Mouse (Mus musculus) adrenal gland, postnatal 4 days (tissue): Measurements from ENCODE around the gene Taz. TPM values are rescaled to one million over a fixed set of nuclear protein-coding genes. Genes with fewer than 3 reads are reported as not detected.

Source experiments
- DNase-seq, 2 experiments: peaks; one replicate each; pipeline ENCODE4 v3.0.0; 2021 to 2022; ENCODE audit warnings: low spot score in 2 of 2, mixed read lengths in 2 of 2
- long read RNA-seq, 2 experiments: library from polyadenylated mRNA; stranded (forward); transcript quantifications; one replicate each; pipeline ENCODE4 v2.0.0; 2021
- total RNA-seq, 2 experiments: library from RNA; stranded (reverse); gene quantifications; 2 replicates each; pipeline ENCODE4 v1.2.3; 2021

The Taz gene
- 100 to 1,000 TPM in 1 of 2 experiments, 10 to 100 TPM in 1; 95.2 to 102 TPM for total RNA-seq
- long read RNA-seq, experiment 1, transcript Taz-201 (10 exons, 1,851 nt), result major isoform, 29 of 111 reads
- long read RNA-seq, experiment 1, transcript Taz-204 (9 exons, 1,742 nt), result minor isoform, 6 of 111 reads
- long read RNA-seq, experiment 1, partial matches to known transcripts, result 8 of 111 reads
- long read RNA-seq, experiment 1, other reads (novel, unspliced or antisense), result 62 of 111 reads
- long read RNA-seq, experiment 2, transcript Taz-204 (9 exons, 1,742 nt), result minor isoform, 13 of 200 reads
- long read RNA-seq, experiment 2, transcript Taz-201 (10 exons, 1,851 nt), result major isoform, 57 of 200 reads
- long read RNA-seq, experiment 2, partial matches to known transcripts, result 37 of 200 reads
- long read RNA-seq, experiment 2, other reads (novel, unspliced or antisense), result 86 of 200 reads

DNA sequence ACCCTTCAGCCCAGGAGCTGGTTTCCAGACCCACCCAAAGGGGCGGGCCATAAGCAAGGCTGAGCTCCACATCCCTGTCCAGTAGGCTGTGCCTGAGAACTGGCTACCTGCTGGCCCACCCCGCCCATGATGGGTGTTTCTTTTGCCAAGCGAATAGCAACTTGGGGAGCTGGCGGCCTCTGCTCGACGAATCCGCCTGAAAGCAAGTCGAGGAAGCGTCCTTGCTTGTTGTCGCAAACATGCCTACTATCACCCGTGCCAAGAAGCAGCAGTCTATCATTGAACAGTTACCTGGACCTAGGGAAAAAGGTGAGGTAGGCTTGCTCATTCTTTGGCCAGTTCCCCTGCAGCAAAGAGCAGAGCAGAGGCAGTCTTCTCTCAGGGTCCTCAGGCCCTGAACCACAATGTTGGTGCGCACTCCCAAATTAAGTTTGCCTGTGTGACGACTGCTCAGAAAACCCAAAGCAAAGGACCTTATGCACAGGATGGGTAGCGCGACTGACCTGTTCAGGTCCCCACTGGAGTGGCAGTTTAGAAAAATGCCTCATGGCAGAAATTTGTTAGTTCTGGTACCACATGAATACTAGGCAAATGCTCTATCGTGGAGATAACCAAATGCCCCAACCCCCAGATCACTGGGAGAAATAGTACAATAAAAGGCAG, at the start of gene Taz, which contains the start of gene Dnase1l1:
Gene Taz (plus strand): TSS at position 181 of the 663 bp plus-strand sequence.
Gene Dnase1l1 (minus strand): TSS at position 606 of the 663 bp plus-strand sequence.
- peak in 1 of 2 experiments; percentile 43 for DNase-seq

DNA sequence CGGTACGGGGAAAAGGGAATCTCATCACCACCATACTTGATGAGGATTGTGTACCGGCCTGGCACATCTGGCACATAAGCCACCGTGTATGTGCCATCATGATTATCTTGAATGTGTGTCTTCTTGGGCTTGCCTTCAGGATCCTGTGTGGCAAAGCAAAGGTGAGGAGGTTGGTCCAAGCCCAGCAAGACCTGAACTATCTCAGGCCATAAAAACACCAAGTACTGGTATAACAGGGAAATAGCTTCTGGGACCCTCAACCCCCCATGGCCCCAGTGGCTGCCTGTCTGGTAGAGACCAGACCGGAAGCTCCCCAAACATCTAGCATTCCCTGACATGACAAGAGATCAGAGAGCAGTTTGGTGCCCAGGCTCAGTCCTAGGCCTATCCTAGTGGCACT, 48.5 kb upstream of the Taz start:
- no peak for DNase-seq

- no peak for DNase-seq
Measured at GRCm38 (mm10) chrX:74240332-74240731, 41.4 kb upstream of the Taz start.

GRCm38 (mm10) chrX:74243396-74243795, 38.3 kb upstream of the Taz start:
- DNase-seq, result no peak

DNA sequence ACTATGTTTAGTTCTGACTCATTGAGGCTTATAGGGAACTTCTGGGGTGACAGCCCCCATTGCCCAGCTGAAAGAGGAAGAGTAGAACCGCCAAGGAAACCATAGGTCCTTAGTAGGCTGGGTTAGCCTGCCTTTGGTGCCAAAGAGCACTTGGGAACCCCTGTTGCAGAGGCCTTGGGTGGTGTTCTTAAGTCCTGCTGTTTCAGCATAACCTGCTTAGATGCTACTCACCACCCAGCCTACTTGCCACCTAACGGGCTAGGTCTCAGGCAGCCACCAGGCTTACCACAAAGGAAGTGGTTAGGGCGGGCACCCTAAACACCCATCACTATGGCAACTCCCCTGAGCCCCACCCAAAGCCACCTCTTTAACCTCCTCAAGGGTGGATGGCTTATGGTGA, 37.9 kb upstream of the Taz start:
- DNase-seq, result no peak

- no peak for DNase-seq
Measured at GRCm38 (mm10) chrX:74244614-74245083, 37.1 kb upstream of the Taz start.

- DNase-seq, result no peak
Measured at GRCm38 (mm10) chrX:74245107-74245506, 36.6 kb upstream of the Taz start.

DNA sequence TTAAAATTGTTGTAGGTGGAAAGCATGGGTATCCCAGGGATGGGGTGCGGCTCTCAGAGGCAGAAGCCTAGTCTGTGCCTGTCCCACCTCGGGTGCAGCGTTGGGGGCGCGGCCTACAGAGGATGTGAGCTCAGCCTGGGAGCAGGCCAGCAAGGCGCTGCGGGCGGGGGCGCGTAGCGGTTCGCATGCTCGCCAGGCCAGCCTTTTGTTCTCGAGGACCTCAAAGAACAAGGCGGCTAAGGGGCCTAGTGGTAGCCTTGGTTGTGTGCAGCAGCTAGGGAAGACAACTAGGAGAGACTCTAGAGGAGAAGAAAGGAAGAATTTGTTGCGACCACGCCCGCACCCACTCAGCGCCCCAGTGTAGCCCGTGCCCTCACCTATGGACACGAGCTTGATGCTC, 36.0 kb upstream of the Taz start:
- peak; percentile 22 to 40 for DNase-seq

- peak; percentile 31 to 60 for DNase-seq
Measured at GRCm38 (mm10) chrX:74246213-74246681, 35.5 kb upstream of the Taz start.

DNA sequence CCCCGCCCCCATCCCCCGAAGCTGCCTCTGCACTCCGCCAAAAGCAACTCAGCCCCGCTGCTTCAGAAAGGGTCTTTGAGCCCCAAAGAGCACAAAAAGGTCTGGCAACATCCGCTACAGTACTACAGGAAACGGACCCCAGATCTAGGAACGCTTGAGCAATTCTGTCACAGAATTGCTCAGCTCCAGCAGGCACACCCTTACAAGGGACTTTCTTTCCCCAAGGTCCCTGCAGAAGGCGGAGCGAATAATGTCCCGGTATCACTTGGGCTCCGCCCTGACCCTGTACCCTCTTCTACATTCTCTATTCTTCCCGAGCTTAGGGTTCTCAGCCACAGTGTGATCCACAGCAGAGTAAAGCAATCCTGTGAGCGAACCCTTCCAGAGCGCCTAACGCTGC, 35.0 kb upstream of the Taz start:
- DNase-seq, result no peak

- DNase-seq, result no peak
Measured at GRCm38 (mm10) chrX:74248651-74249050, 33.1 kb upstream of the Taz start.

GRCm38 (mm10) chrX:74249615-74250014, 32.1 kb upstream of the Taz start, which contains the start of gene Flna:
TSS of gene Flna (minus strand) at chrX:74249820.
- peak in 1 of 2 experiments; percentile 30 for DNase-seq

DNA sequence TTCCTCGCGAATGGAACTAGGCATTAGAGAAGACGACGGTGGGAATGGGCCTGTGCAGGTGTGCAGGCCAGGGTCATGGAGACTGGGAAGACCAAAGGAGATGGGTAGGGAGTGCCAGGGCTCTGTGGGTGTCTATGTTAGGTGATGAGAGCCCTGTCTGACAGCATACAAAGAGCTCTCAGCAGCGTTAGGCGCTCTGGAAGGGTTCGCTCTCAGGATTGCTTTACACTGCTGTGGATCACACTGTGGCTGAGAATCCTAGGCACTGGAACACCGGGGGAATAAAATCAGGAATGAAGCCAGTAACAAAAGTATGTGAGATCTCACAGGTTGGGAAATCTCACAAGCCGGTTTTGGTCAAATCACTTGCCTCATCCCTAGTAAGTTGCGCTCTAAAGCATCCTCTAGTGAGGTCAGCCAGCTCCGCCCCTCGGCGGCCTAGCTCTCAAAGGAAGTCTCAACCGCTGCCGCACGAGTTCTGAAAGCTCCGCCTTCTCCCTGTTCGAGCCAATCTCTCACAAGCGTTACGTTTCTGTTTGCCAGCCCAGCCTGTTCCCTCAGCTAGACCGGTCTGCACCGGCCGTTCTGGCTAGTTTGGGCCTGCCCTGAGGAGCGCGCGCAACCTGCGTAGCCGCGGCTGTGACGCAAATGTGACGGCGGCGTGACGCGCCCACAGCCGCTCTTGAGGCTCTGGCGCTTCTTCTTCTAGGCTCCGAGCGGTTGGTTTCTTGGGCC, 27.4 kb upstream of the Taz start, which contains the start of gene Emd:
Gene Emd (plus strand): TSS at position 535 of the 735 bp plus-strand sequence.
- peak; percentile 49 to 61 for DNase-seq

DNA sequence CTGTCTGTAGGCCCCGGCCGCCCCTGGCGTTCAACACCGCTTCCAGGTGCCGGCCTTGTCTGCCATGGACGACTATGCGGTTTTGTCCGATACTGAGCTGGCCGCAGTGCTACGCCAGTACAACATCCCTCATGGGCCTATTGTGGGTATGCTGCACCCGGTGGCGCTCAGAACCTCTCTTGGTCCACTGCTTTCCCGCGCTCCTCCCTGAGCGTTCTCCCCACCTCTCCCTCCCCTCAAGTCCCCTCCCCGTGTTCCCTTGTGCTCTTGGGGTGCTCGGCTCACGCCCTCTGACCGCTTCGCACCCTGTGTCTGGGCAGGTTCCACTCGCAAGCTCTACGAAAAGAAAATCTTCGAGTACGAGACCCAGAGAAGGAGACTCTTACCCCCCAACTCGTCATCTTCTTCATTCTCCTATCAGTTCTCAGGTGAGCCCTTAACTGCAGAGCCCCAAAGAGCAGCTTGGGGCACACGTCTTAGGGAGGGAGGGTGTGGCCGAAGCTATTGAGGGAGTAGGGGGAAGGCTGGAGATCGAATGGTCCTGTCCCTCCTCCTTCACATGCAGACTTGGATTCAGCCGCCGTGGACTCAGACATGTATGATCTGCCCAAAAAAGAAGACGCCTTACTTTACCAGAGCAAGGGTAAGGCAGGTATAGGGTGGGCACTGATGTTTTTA, 26.7 kb upstream of the Taz start:
- DNase-seq, result no peak

GRCm38 (mm10) chrX:74257746-74258145, 24.0 kb upstream of the Taz start:
- DNase-seq, result no peak

- DNase-seq, result no peak
Measured at GRCm38 (mm10) chrX:74269736-74270061, 12.0 kb upstream of the Taz start.

GRCm38 (mm10) chrX:74270062-74270901, 11.4 kb upstream of the Taz start, which contains the start of gene Rpl10:
TSS of gene Rpl10 (plus strand) at chrX:74270812.
- DNase-seq, result peak in 1 of 2 experiments; percentile 68

GRCm38 (mm10) chrX:74270902-74271551, 10.7 kb upstream of the Taz start:
- peak in 1 of 2 experiments; percentile 4 for DNase-seq
